In genomic region chr4:97869451-97869850, GRCm38 (mm10) we compare ENCODE assay signal across 8 mouse cellular contexts.
DNase-seq lines count a peak whose midpoint lies in the region; ATAC-seq and TF ChIP-seq lines count a peak whose summit lies in the region.

No protein-coding gene starts in this region.

- 69% methylated on average over 7 of the region's 7 CpGs for WGBS in hindbrain, embryonic 12.5 days
- WGBS in hindbrain, embryonic 10.5 days, result 78% methylated on average over 7 of the region's 7 CpGs
- 65% methylated on average over 7 of the region's 7 CpGs for WGBS in midbrain, embryonic 13.5 days
- 85% methylated on average over 7 of the region's 7 CpGs for WGBS in midbrain, embryonic 10.5 days
- WGBS in intestine, postnatal 0 days, result 42% methylated on average over 7 of the region's 7 CpGs

- H3K4me3 ChIP-seq in hindbrain, embryonic 12.5 days, result no peak overlapping the region
- no peak overlapping the region for H3K4me3 ChIP-seq in hindbrain, embryonic 10.5 days
- no peak overlapping the region for H3K4me3 ChIP-seq in midbrain, embryonic 13.5 days (replicated peaks)
- no peak overlapping the region for H3K4me3 ChIP-seq in midbrain, embryonic 10.5 days
- peak overlapping the region; percentile 15 for H3K4me3 ChIP-seq in intestine, postnatal 0 days (ENCODE audit: low read depth, low read length)

- peaks cover 57% of the 10 kb centered on the region for H3K4me1 ChIP-seq in hindbrain, embryonic 12.5 days
- peaks cover 16% of the 10 kb centered on the region for H3K4me1 ChIP-seq in hindbrain, embryonic 10.5 days (replicated peaks)
- peaks cover 66% of the 10 kb centered on the region for H3K4me1 ChIP-seq in midbrain, embryonic 13.5 days (replicated peaks)
- peaks cover 10% of the 10 kb centered on the region for H3K4me1 ChIP-seq in midbrain, embryonic 10.5 days
- no peaks in the 10 kb centered on the region for H3K4me1 ChIP-seq in intestine, postnatal 0 days (replicated peaks; ENCODE audit: control insufficient read depth, insufficient read depth, low read length)

- no peak for ATAC-seq in hindbrain, embryonic 12.5 days (ENCODE audit: low FRiP score)
- ATAC-seq in midbrain, embryonic 13.5 days, result no peak
- no peak for ATAC-seq in intestine, postnatal 0 days

- no peaks in the 10 kb centered on the region for H3K27me3 ChIP-seq in hindbrain, embryonic 12.5 days
- H3K27me3 ChIP-seq in hindbrain, embryonic 10.5 days (ENCODE audit: insufficient read depth, poor library complexity, severe bottlenecking), result no peaks in the 10 kb centered on the region
- no peaks in the 10 kb centered on the region for H3K27me3 ChIP-seq in midbrain, embryonic 13.5 days
- no peaks in the 10 kb centered on the region; the same call in 1 of the 2 replicates for H3K27me3 ChIP-seq in midbrain, embryonic 10.5 days (ENCODE audit: low read depth, poor library complexity, severe bottlenecking)
- H3K27me3 ChIP-seq in intestine, postnatal 0 days (replicated peaks; ENCODE audit: control insufficient read depth, insufficient read depth, low read length), result no peaks in the 10 kb centered on the region

- H3K27ac ChIP-seq in hindbrain, embryonic 12.5 days, result peak overlapping the region; percentile 58; the same call in 1 of the 2 replicates
- H3K27ac ChIP-seq in hindbrain, embryonic 10.5 days, result no peak overlapping the region
- peak overlapping the region; percentile 73 for H3K27ac ChIP-seq in midbrain, embryonic 13.5 days
- no peak overlapping the region for H3K27ac ChIP-seq in midbrain, embryonic 10.5 days (replicated peaks)
- peak overlapping the region; percentile 85 for H3K27ac ChIP-seq in intestine, postnatal 0 days (ENCODE audit: low read depth, low read length)

- intact Hi-C loops in gastrocnemius, postnatal 14 days (cut with DNase I; ENCODE audit: low total_unique reads), result loop anchor here (10.0 kb wide), 1 partner anchor 95 kb away; the partner anchor contains the start of genes E130114P18Rik and Nfia

- TF ChIP-seq CTCF in intestine, postnatal 0 days (IDR thresholded peaks at IDR 0.05; ENCODE audit: low read depth), result no peak

- no peak for DNase-seq in hindbrain, embryonic 10.5 days (ENCODE audit: low spot score)
- no peak for DNase-seq in midbrain, embryonic 10.5 days (ENCODE audit: low spot score)
- DNase-seq in embryo, embryonic 11 days, result no peak
- DNase-seq in gastrocnemius, postnatal 14 days, result no peak
- no peak for DNase-seq in cerebellum, adult 18-20 months

- no peak overlapping the region for H3K9ac ChIP-seq in hindbrain, embryonic 12.5 days
- no peak overlapping the region for H3K9ac ChIP-seq in midbrain, embryonic 13.5 days (replicated peaks)
- no peak overlapping the region for H3K9ac ChIP-seq in intestine, postnatal 0 days (ENCODE audit: low read depth, low read length)

- no peaks in the 10 kb centered on the region for H3K9me3 ChIP-seq in hindbrain, embryonic 12.5 days (replicated peaks)
- H3K9me3 ChIP-seq in hindbrain, embryonic 10.5 days, result no peaks in the 10 kb centered on the region
- H3K9me3 ChIP-seq in midbrain, embryonic 13.5 days, result no peaks in the 10 kb centered on the region
- H3K9me3 ChIP-seq in midbrain, embryonic 10.5 days (replicated peaks), result no peaks in the 10 kb centered on the region
- no peaks in the 10 kb centered on the region for H3K9me3 ChIP-seq in intestine, postnatal 0 days (ENCODE audit: control insufficient read depth)

- H3K4me2 ChIP-seq in hindbrain, embryonic 12.5 days (replicated peaks), result peak overlapping the region; percentile 21
- peak overlapping the region; percentile 28 for H3K4me2 ChIP-seq in midbrain, embryonic 13.5 days (replicated peaks)
- H3K4me2 ChIP-seq in intestine, postnatal 0 days (replicated peaks; ENCODE audit: low read depth), result peak overlapping the region; percentile 51

- no peaks in the 10 kb centered on the region for H3K36me3 ChIP-seq in hindbrain, embryonic 12.5 days
- H3K36me3 ChIP-seq in hindbrain, embryonic 10.5 days, result no peaks in the 10 kb centered on the region
- no peaks in the 10 kb centered on the region for H3K36me3 ChIP-seq in midbrain, embryonic 13.5 days
- no peaks in the 10 kb centered on the region for H3K36me3 ChIP-seq in midbrain, embryonic 10.5 days
- H3K36me3 ChIP-seq in intestine, postnatal 0 days (ENCODE audit: control insufficient read depth, insufficient read depth), result no peaks in the 10 kb centered on the region

Comparison
In these comparisons a context has a peak if more than half of its experiments do, and no peak if none do; other contexts are left out.
1. H3K27ac ChIP-seq: peak in hindbrain, embryonic 12.5 days (single experiment), midbrain, embryonic 13.5 days (single experiment) and intestine, postnatal 0 days (single experiment); none in hindbrain, embryonic 10.5 days (single experiment) and midbrain, embryonic 10.5 days (single experiment).
2. Peak in every context shown above with its lines, with median percentiles within 50 percentile points of each other: H3K4me2 ChIP-seq.